Mouse (Mus musculus) ES-CJ7 (cell line): ENCODE results near the gene Vmn1r6.
"Not testable (repeated sequence)": the region's sequence is repeated elsewhere in the genome, so short reads cannot be mapped to it uniquely, and the experiment has no call there.

Experiments used
- DNase-seq: peaks from one replicate; pipeline ENCODE4 v3.0.0; 2011; ENCODE audit warnings: low read depth, low spot score

Gene Vmn1r6

GRCm38 (mm10) chr6:56996943-56997342 is at the start of gene Vmn1r6:
Gene Vmn1r6, plus strand, starts transcription at chr6:56997243.
- no peak for DNase-seq

- DNase-seq = no peak
Observed at GRCm38 (mm10) chr6:56956436-56956835, 40.6 kb upstream of the Vmn1r6 start.

- DNase-seq = no peak
Observed at GRCm38 (mm10) chr6:56969973-56970372, 27.1 kb upstream of the Vmn1r6 start, which contains the start of gene Vmn1r5. Gene Vmn1r5, plus strand, starts transcription at chr6:56970273.

- not testable (repeated sequence) for DNase-seq
Observed at GRCm38 (mm10) chr6:57025224-57025623, 28.2 kb downstream of the Vmn1r6 start, which contains the start of gene Vmn1r7. Gene Vmn1r7, minus strand, starts transcription at chr6:57025324.

- no peak for DNase-seq
Observed at GRCm38 (mm10) chr6:57031984-57032383, 34.9 kb downstream of the Vmn1r6 start, which contains the start of gene Vmn1r8. Gene Vmn1r8, plus strand, starts transcription at chr6:57032284.

GRCm38 (mm10) chr6:57034674-57035073 is 37.6 kb downstream of the Vmn1r6 start:
- no peak for DNase-seq
